Mouse (Mus musculus) ovary, adult 18-20 months (tissue): ENCODE measurements around the gene Iqcg.
"Not testable (repeated sequence)": the region's sequence is repeated elsewhere in the genome, so short reads cannot be mapped to it uniquely, and the experiment has no call there.

Source experiments
- DNase-seq: peaks from one replicate; pipeline ENCODE4 v3.0.0; 2022; ENCODE audit warnings: low spot score, mixed read lengths

Gene Iqcg

DNA sequence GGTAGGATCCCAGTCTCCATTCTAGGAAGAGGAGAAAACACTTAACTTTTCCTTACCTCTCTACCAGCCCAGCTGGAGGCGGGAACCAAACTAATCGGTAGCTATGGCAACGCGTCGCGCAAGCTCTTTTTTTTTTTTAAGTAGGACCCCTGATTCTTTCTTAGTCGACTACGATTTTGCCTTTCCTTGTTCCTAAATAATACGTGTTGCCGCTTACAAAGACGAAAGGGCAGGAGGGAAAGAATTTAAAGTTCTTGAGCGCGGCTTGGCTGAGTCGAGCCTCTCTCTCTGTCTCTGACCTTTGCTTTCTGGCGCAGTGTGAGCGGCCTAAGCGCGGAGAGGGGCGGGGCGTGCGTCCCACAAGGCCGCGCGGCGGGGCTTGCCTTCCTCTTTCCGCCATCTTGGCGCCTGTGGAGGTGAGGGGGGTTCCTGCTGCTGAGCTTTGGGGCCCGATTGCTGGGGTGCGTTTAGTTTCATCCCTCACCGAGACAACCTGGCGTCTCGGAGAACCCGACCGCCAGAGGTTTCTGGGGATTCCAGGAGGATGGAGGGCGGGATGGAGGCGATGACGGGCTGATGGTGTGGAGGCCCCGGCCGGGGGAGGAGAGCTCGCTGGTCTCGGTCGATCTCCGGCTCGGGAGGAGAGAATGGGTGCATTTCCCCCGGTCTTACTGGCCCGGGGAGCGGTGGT lies at the start of gene Iqcg, which contains the start of gene Rpl35a:
TSS of gene Iqcg (minus strand) at position 124 of the 691 bp plus-strand sequence.
TSS of gene Rpl35a (plus strand) at position 359 of the 691 bp plus-strand sequence.
- peak; percentile 73 for DNase-seq

GRCm38 (mm10) chr16:33085666-33086065 lies 29.6 kb upstream of the Iqcg start:
- DNase-seq, result peak; percentile 62

DNA sequence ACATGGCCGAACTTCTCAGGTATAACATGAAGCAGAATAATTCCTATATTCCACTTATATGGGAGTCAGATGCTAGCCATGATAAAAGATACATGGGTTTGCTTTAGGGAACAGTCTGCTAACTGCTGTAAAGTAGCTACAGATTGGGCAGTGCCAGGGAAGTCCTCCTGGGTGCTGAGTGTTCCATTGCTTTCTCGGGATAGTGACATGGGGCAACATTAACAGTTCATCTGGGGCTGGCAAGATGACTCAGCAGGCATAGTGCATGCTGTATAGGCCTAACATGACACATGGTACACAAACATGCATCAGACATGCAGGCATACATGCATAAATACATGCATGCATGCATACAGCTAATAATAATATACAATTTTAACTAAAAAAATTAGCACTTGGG lies 28.0 kb upstream of the Iqcg start:
- DNase-seq, result no peak

GRCm38 (mm10) chr16:33082951-33083350 lies 26.9 kb upstream of the Iqcg start:
- no peak for DNase-seq

DNA sequence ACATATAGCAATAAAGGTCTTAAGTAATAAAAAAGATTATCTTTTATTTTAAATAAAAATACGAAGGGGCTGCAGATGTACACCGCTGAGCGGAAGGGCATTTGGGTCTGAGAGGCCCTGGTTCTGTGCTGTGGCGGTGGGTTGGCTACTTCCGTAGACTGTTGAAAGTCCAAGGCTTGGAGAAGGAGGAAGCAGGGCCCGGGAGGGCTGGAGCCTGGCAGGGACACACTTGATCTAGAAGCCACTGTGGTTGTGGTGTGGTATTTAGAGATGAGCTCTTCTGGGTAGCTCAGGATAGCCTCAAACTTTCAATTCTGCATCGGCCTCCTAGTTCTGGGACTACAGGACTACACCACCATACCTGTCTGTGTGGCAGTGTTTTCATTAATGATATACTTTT lies 24.0 kb upstream of the Iqcg start:
- DNase-seq, result no peak

DNA sequence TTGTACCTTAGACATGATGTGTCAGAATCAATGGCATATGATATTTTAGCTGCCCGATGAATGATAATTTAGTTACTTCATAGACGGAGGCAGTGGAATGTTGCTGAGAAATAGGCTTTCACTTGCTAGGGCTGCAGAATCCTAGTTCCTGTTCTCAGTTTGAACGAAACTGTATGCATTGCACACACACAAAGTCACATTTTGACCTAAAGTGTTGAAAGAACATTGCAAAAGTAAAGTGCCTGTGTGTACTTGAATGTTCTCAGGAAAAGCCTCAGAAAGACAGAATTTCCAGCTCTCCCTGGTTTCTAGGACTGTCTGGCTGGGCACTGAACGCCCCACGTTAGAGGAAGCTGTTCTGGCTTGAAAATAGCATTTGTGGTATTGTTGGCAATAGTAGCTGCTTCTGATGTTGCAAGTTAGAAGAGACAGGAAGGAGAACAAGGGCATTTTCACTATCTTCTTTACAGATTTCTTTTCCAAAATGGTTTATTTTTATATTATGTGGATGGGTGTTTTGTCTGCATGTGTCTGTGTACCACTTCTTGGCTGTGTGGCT lies 21.1 kb upstream of the Iqcg start:
- no peak for DNase-seq

DNA sequence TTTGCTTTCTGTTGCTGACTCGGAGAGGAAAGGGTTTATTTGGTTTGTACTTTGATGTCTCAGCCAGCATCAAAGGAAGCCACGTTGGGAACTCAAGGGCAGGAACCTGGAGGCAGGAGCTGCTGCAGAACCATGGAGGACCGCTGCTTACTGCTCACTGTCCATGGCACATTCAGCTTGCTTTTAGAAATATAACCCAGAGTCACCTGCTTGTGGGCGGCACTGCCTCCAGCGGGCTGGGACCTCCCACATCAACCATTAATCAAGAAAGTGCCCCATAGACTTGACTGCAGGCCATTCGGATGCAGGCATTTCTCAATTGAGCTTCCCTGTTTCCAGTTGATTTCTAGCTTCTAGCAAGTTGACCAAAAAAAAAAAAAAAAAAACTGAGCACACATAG lies 20.1 kb upstream of the Iqcg start:
- DNase-seq, result no peak

GRCm38 (mm10) chr16:33074967-33075366 lies 18.9 kb upstream of the Iqcg start:
- no peak for DNase-seq

DNA sequence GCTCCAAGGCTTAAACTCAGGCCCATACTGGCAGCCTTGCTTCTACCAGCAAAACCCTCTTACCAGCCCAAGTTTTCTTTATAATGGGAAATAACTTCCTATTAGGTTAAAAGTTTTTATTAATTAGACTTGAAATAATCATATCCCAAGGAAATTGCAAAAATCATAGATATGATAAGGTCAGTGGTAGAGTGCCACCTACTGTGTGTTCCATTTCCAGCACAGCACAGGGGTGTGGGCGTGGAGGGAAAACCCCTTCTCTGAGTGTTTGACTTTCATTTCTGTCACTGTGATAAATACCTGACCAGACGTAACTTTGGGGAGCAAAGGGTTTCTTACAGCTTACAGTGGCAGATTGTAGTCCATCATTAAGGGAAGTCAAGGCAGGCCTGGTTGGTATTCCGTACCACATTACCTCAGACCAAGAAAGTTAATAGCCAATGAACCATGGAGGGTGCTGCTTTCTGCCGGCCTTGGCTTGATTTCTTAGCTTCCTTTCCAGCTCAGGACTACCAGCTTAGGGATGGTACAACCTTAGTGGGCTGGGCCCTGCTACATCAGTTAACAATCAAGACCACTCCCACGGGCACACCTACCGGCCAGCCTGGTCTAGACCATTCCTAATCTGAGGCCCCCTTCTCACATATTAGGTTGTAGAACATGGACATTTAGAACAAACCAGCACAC lies 17.0 kb upstream of the Iqcg start:
- no peak for DNase-seq

DNA sequence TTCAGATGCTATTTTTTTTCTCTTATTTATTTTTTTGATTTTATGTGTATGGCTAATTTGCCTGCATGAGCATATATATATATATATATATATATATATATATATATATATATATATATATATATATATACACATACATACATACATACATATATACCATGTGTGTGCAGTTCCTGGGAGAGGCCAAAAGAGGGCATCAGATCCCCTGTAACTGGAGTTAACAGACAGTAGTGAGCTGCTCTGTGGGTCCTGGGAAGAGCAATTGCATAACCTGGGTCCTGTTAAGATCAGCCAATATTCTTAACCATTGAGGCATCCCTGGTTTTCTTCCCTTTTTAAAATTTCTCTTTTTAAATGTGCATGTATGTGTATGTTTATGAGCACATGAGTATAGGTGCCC lies 14.9 kb upstream of the Iqcg start:
- DNase-seq, result no peak

GRCm38 (mm10) chr16:33064636-33065035 lies 8.6 kb upstream of the Iqcg start:
- no peak for DNase-seq

DNA sequence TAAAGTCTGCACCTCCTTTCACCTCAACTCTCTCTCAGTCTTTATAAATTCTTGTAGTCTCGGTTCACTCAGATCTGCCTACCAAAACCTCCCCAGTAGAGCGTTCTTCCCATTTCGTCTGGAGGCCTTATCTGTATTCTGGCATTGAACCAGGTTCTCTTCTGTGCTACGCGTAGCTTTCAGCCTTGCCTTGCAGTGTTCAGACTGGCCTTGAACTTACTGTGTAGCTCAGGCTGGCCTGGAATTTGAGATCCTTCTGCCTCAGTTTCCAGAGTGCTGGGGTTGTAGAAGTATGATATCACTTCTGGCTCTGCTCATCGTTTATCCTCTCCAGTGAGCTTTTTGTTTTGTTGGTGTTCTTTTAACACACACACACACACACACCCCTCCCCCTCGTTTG lies 7.2 kb upstream of the Iqcg start:
- DNase-seq, result peak; percentile 11

- peak; percentile 50 for DNase-seq
Observed at GRCm38 (mm10) chr16:33062682-33063131, 6.7 kb upstream of the Iqcg start.

DNA sequence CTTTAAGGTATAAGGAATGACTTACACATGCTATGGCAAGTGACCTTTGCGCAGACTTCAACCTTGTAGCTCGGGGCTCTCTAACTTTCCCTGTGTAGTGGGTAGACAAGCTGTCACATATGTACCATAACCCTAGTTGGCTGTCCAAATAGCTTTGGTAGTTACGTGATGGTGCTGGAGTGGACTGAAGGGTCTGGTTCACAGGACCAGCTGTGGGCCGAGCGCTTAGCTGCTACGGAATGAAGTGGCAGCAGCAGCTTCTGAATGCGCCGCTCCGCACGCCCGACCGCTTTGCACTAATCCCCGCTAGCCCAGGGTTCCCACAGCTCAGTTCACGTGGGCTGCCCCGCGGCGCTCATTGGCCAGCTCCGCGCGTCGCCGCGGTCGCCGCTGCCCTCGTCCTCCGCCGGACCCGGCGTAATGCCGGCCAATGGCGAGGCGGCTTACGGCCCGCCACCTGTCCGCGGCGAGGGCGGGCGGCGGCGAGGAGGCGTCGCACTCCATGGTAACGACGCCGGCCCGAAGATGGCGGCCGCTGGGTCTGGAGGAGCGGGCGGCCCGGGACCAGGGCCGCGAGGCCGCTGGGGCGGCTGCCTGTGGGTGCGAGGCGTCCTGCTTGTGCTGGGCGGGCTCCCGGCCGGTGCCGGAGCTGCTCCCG lies 6.1 kb upstream of the Iqcg start, which contains the start of gene Lmln:
TSS of gene Lmln (plus strand) at position 498 of the 658 bp plus-strand sequence.
- DNase-seq, result peak; percentile 88

DNA sequence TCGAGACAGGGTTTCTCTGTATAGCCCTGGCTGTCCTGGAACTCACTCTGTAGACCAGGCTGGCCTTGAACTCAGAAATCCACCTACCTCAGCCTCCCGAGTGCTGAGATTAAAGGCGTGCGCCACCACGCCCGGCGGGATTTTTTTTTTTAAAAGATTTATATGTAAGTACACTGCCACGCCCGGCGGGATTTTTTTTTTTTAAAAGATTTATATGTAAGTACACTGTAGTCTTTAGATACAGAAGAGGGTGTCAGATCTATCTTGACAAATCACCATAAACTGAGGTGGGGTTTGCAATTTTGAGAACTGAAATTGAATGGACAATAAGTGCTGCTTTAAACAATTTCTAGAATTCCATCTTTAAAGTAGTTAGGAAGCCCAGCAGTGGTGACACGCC lies 5.4 kb upstream of the Iqcg start:
- no peak for DNase-seq

DNA sequence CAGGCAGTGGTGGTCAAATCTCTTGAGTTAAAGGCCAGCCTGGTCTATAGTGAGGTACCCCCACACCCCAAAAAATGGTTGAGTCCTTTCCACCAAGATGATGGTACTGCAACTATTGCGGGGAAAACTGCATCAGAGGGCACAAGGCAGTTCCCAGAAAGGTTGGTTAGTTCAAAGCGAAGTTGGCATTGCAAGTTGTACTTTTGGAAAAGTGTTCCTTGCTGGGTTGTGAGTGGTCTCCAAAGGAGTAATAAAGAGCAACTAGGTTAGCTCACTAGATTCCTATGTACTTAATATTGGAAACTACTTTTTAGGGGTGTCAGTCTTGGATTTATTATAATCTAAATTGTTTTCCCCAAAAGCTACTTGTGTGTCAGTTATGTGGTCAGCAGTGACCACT lies 4.9 kb upstream of the Iqcg start:
- no peak for DNase-seq

- DNase-seq, result no peak
Observed at GRCm38 (mm10) chr16:33059471-33059870, 3.5 kb upstream of the Iqcg start.

GRCm38 (mm10) chr16:33058656-33059055 lies 2.6 kb upstream of the Iqcg start:
- not testable (repeated sequence) for DNase-seq

- no peak for DNase-seq
Observed at GRCm38 (mm10) chr16:33058033-33058432, 2.0 kb upstream of the Iqcg start.

DNA sequence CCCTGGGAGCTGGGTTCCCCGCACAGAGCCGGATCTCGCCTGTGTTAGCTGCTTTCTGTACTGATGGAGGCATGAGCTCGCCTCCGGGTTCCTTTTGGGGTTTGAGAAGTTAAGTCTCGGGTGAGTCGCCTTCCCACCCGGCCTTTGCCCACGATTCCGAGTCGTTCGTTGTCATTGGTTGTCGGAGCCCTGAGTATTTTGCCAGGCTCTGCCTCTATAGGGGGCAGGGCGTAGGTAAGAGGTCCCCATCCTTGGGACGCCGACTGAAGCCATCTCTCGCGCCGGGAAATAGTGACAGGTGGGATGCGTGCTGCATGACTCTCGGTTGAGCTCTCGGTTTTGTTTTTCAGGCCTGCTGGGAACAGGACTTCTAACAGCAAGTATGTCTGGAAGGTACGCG lies 768 bp upstream of the Iqcg start:
- DNase-seq, result no peak

DNA sequence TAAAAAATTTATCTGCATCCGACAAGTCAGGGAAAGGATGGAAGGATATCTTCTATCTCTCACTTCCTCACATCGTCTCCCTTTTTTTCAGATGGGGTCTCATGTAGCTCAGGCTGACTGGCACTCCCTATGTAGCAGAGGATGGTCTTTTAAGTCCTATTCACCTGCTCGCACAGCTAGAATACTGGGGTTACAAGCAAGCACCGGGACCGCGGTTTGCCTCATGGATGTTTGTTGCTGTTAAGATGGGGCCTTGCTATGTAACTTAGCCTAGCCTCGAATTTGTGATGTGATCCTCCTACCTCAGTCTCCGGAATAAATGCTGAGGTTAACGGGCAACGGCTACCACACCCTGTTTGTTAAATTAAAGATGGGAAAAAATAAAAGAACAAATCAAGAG lies 363 bp downstream of the Iqcg start:
- DNase-seq, result no peak

DNA sequence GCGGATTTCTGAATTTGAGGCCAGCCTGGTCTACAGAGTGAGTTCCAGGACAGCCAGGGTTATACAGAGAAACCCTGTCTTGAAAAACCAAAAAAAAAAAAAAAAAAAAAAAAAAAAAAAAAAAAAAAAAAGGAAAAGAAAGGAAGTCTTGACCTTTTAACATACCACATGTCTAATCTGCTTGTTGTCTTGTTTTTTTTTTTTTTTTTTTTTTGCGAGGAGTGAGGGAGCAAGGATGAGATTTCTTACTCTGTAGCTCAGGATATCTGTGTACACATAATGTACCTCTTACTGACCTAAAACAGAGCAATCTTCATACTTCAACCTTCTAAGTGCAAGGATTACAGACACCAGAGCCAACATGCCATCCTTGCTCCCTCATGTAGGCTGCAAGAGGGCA lies 1.1 kb downstream of the Iqcg start:
- DNase-seq, result not testable (repeated sequence)

DNA sequence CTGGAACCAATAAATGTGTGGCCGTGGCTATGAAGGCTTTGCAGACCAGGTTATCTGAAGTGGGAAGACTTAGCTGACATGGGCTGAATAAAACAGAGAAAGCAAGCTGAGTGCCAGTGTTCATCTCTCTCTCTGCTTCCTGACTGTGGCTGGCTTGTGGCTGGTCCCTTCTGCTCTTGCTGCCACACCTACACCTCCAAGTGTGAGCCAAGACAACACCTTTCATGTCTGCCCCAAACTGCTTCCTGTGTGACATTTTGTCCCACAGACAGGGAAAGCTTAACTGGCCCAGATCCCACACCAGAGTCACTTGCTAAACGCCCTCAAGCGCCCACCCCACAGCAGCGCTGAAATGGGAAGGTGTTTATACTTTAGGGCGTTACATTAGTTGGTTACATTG lies 2.9 kb downstream of the Iqcg start:
- no peak for DNase-seq
